Mouse (Mus musculus): ENCODE data around the gene Gm17361. TPM values are rescaled to one million over a fixed set of nuclear protein-coding genes. Genes with fewer than 3 reads are reported as not detected.
"Not testable (repeated sequence)": the region's sequence is repeated elsewhere in the genome, so short reads cannot be mapped to it uniquely, and the experiment has no call there.

The Gm17361 gene
- total RNA-seq (2014; rRNA removed) (not detected in 2 replicates), polyA plus RNA-seq (2015; fragmentation: Nextera tagmentation; extraction: Ambion mirVana) (not detected in 2 replicates)

GRCm38 (mm10) chrX:125003863-125004262 is at the start of gene Gm17361:
Gene Gm17361 (plus strand): TSS chrX:125004163.
- ATAC-seq (ENCODE audit: low FRiP score); H3K4me3 ChIP-seq (ENCODE audit: low read depth, low read length); H3K9me3 ChIP-seq (ENCODE audit: low read length); DNase-seq (ENCODE audit: low spot score); H3K27ac ChIP-seq (ENCODE audit: low read depth, low read length); H3K36me3 ChIP-seq (ENCODE audit: insufficient read depth, low read length); H3K9ac ChIP-seq (replicated peaks; ENCODE audit: low read length, poor library complexity, severe bottlenecking); H3K4me1 ChIP-seq (ENCODE audit: insufficient read depth, low read length); H3K27me3 ChIP-seq (ENCODE audit: insufficient read depth, low read length); H3K4me2 ChIP-seq (ENCODE audit: low read depth, low read length, poor library complexity, severe bottlenecking): not testable (repeated sequence)
- no CpG with 5 or more reads among the region's 4 CpGs for WGBS
